Mouse (Mus musculus): Measurements from ENCODE around the gene Vamp5. TPM values are rescaled to one million over a fixed set of nuclear protein-coding genes. Genes with fewer than 3 reads are reported as not detected.

The Vamp5 gene
- polyA plus RNA-seq, 1 experiment from 2014 or later, result 14.9 TPM

- Histone ChIP-seq H3K36me3 (ENCODE audit: control insufficient read depth, insufficient read depth) (peaks cover 56% of the 10 kb centered on the region), H3K9me3 (ENCODE audit: control insufficient read depth) (no peaks in the 10 kb centered on the region), H3K27ac (ENCODE audit: low read depth, low read length) (no peak overlapping the region), H3K4me2 (replicated peaks; ENCODE audit: low read depth) (no peak overlapping the region), H3K4me3 (ENCODE audit: low read depth, low read length) (no peak overlapping the region), H3K27me3 (replicated peaks; ENCODE audit: control insufficient read depth, insufficient read depth, low read length) (no peaks in the 10 kb centered on the region), H3K9ac (ENCODE audit: low read depth, low read length) (no peak overlapping the region), H3K4me1 (replicated peaks; ENCODE audit: control insufficient read depth, insufficient read depth, low read length) (no peaks in the 10 kb centered on the region)
- WGBS, result 82% methylated on average over 5 of the region's 5 CpGs
- no peak for ATAC-seq
- TF ChIP-seq CTCF (IDR thresholded peaks at IDR 0.05; ENCODE audit: low read depth), result no peak
Measured at GRCm38 (mm10) chr6:72329019-72329418, 51.2 kb downstream of the Vamp5 start.

- TF ChIP-seq CTCF (IDR thresholded peaks at IDR 0.05; ENCODE audit: low read depth), result peak; percentile 73
- peak; percentile 69 for ATAC-seq
- H3K27me3 ChIP-seq (replicated peaks; ENCODE audit: control insufficient read depth, insufficient read depth, low read length), result no peaks in the 10 kb centered on the region
- H3K9me3 ChIP-seq (ENCODE audit: control insufficient read depth), result no peaks in the 10 kb centered on the region
- no peak overlapping the region for H3K27ac ChIP-seq (ENCODE audit: low read depth, low read length)
- 49% methylated on average over 6 of the region's 6 CpGs for WGBS
- peaks cover 60% of the 10 kb centered on the region for H3K36me3 ChIP-seq (ENCODE audit: control insufficient read depth, insufficient read depth)
- H3K9ac ChIP-seq (ENCODE audit: low read depth, low read length), result no peak overlapping the region
- no peak overlapping the region for H3K4me2 ChIP-seq (replicated peaks; ENCODE audit: low read depth)
- H3K4me3 ChIP-seq (ENCODE audit: low read depth, low read length), result no peak overlapping the region
- no peaks in the 10 kb centered on the region for H3K4me1 ChIP-seq (replicated peaks; ENCODE audit: control insufficient read depth, insufficient read depth, low read length)
Measured at GRCm38 (mm10) chr6:72326274-72326673, 54.0 kb downstream of the Vamp5 start.

- ATAC-seq, result no peak
- H3K27ac ChIP-seq (ENCODE audit: low read depth, low read length), result no peak overlapping the region
- H3K4me3 ChIP-seq (ENCODE audit: low read depth, low read length), result no peak overlapping the region
- no peak overlapping the region for H3K9ac ChIP-seq (ENCODE audit: low read depth, low read length)
- no peak for TF ChIP-seq CTCF (IDR thresholded peaks at IDR 0.05; ENCODE audit: low read depth)
- H3K9me3 ChIP-seq (ENCODE audit: control insufficient read depth), result no peaks in the 10 kb centered on the region
- H3K36me3 ChIP-seq (ENCODE audit: control insufficient read depth, insufficient read depth), result peaks cover 66% of the 10 kb centered on the region
- no peak overlapping the region for H3K4me2 ChIP-seq (replicated peaks; ENCODE audit: low read depth)
- 91% methylated on average over 6 of the region's 6 CpGs for WGBS
- H3K4me1 ChIP-seq (replicated peaks; ENCODE audit: control insufficient read depth, insufficient read depth, low read length), result no peaks in the 10 kb centered on the region
- H3K27me3 ChIP-seq (replicated peaks; ENCODE audit: control insufficient read depth, insufficient read depth, low read length), result no peaks in the 10 kb centered on the region
Measured at GRCm38 (mm10) chr6:72323786-72324508, 56.3 kb downstream of the Vamp5 start.

GRCm38 (mm10) chr6:72322936-72323335 lies 57.3 kb downstream of the Vamp5 start:
- Histone ChIP-seq H3K9me3 (ENCODE audit: control insufficient read depth) (no peaks in the 10 kb centered on the region), H3K27me3 (replicated peaks; ENCODE audit: control insufficient read depth, insufficient read depth, low read length) (no peaks in the 10 kb centered on the region), H3K36me3 (ENCODE audit: control insufficient read depth, insufficient read depth) (peaks cover 62% of the 10 kb centered on the region), H3K4me1 (replicated peaks; ENCODE audit: control insufficient read depth, insufficient read depth, low read length) (no peaks in the 10 kb centered on the region), H3K4me3 (ENCODE audit: low read depth, low read length) (no peak overlapping the region), H3K4me2 (replicated peaks; ENCODE audit: low read depth) (no peak overlapping the region), H3K27ac (ENCODE audit: low read depth, low read length) (no peak overlapping the region), H3K9ac (ENCODE audit: low read depth, low read length) (no peak overlapping the region)
- ATAC-seq, result no peak
- WGBS, result 96% methylated on average over 3 of the region's 3 CpGs
- TF ChIP-seq CTCF (IDR thresholded peaks at IDR 0.05; ENCODE audit: low read depth), result no peak

- no peak overlapping the region for H3K4me3 ChIP-seq (ENCODE audit: low read depth, low read length)
- 76% methylated on average over 11 of the region's 11 CpGs for WGBS
- no peak for ATAC-seq
- H3K4me1 ChIP-seq (replicated peaks; ENCODE audit: control insufficient read depth, insufficient read depth, low read length), result no peaks in the 10 kb centered on the region
- no peak overlapping the region for H3K9ac ChIP-seq (ENCODE audit: low read depth, low read length)
- H3K4me2 ChIP-seq (replicated peaks; ENCODE audit: low read depth), result no peak overlapping the region
- H3K9me3 ChIP-seq (ENCODE audit: control insufficient read depth), result no peaks in the 10 kb centered on the region
- H3K27ac ChIP-seq (ENCODE audit: low read depth, low read length), result no peak overlapping the region
- H3K27me3 ChIP-seq (replicated peaks; ENCODE audit: control insufficient read depth, insufficient read depth, low read length), result no peaks in the 10 kb centered on the region
- H3K36me3 ChIP-seq (ENCODE audit: control insufficient read depth, insufficient read depth), result peaks cover 53% of the 10 kb centered on the region
- TF ChIP-seq CTCF (IDR thresholded peaks at IDR 0.05; ENCODE audit: low read depth), result peak; percentile 71
Measured at GRCm38 (mm10) chr6:72319019-72319418, 61.2 kb downstream of the Vamp5 start.

Other genes starting within 250 kb of the Vamp5 start
- gene Atoh8, start 144.9 kb downstream of the Vamp5 start, polyA plus RNA-seq (2015; fragmentation: Nextera tagmentation; extraction: Ambion mirVana), result 3.7 and 4.5 TPM in 2 replicates
- 0.09 and 0.35 TPM in 2 replicates for gene Sftpb, start 75.9 kb downstream of the Vamp5 start, polyA plus RNA-seq (2015; fragmentation: Nextera tagmentation; extraction: Ambion mirVana)
- 16.0 and 17.1 TPM in 2 replicates for gene Usp39, start 35.3 kb downstream of the Vamp5 start, polyA plus RNA-seq (2015; fragmentation: Nextera tagmentation; extraction: Ambion mirVana)
- 16.0 and 20.0 TPM in 2 replicates for gene 0610030E20Rik, start 33.2 kb downstream of the Vamp5 start, polyA plus RNA-seq (2015; fragmentation: Nextera tagmentation; extraction: Ambion mirVana)
- gene Tmem150a, start 25.0 kb downstream of the Vamp5 start, polyA plus RNA-seq (2015; fragmentation: Nextera tagmentation; extraction: Ambion mirVana), result 12.4 and 14.2 TPM in 2 replicates
- gene Rnf181, start 13.5 kb downstream of the Vamp5 start, polyA plus RNA-seq (2015; fragmentation: Nextera tagmentation; extraction: Ambion mirVana), result 122 and 132 TPM in 2 replicates
- gene Vamp8, start 10.2 kb upstream of the Vamp5 start, polyA plus RNA-seq (2015; fragmentation: Nextera tagmentation; extraction: Ambion mirVana), result 450 and 453 TPM in 2 replicates
- gene Ggcx, start 33.8 kb upstream of the Vamp5 start, polyA plus RNA-seq (2015; fragmentation: Nextera tagmentation; extraction: Ambion mirVana), result 6.2 and 6.8 TPM in 2 replicates
- 120 and 128 TPM in 2 replicates for gene Mat2a, start 59.1 kb upstream of the Vamp5 start, polyA plus RNA-seq (2015; fragmentation: Nextera tagmentation; extraction: Ambion mirVana)
- gene Sh2d6, start 141.2 kb upstream of the Vamp5 start, polyA plus RNA-seq (2015; fragmentation: Nextera tagmentation; extraction: Ambion mirVana), result 0.12 and 0.16 TPM in 2 replicates
- 25.2 and 28.5 TPM in 2 replicates for gene Capg, start 163.9 kb upstream of the Vamp5 start, polyA plus RNA-seq (2015; fragmentation: Nextera tagmentation; extraction: Ambion mirVana)
- 11.1 and 11.7 TPM in 2 replicates for gene Elmod3, start 217.9 kb upstream of the Vamp5 start, polyA plus RNA-seq (2015; fragmentation: Nextera tagmentation; extraction: Ambion mirVana)
- 24.6 and 26.4 TPM in 2 replicates for gene Retsat, start 218.0 kb upstream of the Vamp5 start, polyA plus RNA-seq (2015; fragmentation: Nextera tagmentation; extraction: Ambion mirVana)
- gene Tgoln1, start 236.5 kb upstream of the Vamp5 start, polyA plus RNA-seq (2015; fragmentation: Nextera tagmentation; extraction: Ambion mirVana), result 133 and 136 TPM in 2 replicates

Measured in intestine, postnatal 0 days (tissue).